Mouse (Mus musculus) mouse embryonic stem cell (cell line): ENCODE results near the gene Hnf1a.
"Not testable (repeated sequence)": the region's sequence is repeated elsewhere in the genome, so short reads cannot be mapped to it uniquely, and the experiment has no call there.

Source experiments
- in situ Hi-C, 2 experiments: fragments of 300-500 bp; cut with MboI; formaldehyde crosslinking; loops; 1 replicate in 1 of 2; 3 replicates in 1 of 2; pipeline ENCODE4 v1.14.3; 2019 to 2020; ENCODE audit warnings: low sequenced_read_pairs in 2 of 2, low pct_unique_long_range_greater_than_20kb in 1 of 2, mixed read lengths in 1 of 2; ENCODE audit not compliant: unreplicated experiment in 1 of 2

Hnf1a gene

GRCm38 (mm10) chr5:114917357-114917756 is 53.5 kb downstream of the Hnf1a start:
- in situ Hi-C loops, result not testable (repeated sequence)

DNA sequence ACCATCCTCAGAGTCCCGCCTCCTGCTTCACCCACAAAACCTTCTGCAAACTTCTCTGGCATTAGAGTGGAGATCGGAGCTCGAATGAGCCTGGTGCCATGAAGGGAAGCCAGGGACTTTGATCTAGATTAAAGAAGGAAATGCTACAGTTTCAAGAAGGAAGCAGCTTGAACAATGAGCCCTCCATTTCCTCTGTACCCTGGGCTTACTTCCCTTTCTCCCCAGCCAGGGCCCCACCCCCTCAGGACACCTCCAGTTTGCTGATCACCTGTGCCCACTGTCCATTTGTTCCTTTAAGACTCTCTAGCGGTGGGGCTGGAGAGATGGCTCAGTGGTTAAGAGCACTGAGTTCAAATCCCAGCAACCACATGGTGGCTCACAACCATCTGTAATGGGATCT is 54.1 kb downstream of the Hnf1a start:
- in situ Hi-C loops, result no loop called here

DNA sequence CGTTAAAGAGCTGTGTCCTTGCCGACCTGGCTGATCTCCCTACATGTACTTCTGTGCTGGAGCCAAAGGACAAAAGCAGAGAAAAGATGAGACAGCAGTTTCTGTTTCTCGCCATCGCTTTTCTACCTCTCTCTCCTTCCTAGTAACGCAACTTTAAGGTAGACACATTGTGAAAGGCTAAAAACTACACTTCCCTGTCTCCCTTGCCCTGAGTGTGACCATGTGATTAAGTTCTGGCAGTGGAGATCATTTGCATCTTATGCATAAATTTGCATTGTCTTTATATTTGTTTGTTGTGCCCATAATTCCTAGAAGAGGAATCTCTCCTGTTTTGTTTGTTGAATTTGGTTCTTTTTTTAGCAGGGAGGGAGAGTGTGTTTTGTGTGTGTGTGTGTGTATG is 55.0 kb downstream of the Hnf1a start:
- in situ Hi-C loops, result no loop called here

DNA sequence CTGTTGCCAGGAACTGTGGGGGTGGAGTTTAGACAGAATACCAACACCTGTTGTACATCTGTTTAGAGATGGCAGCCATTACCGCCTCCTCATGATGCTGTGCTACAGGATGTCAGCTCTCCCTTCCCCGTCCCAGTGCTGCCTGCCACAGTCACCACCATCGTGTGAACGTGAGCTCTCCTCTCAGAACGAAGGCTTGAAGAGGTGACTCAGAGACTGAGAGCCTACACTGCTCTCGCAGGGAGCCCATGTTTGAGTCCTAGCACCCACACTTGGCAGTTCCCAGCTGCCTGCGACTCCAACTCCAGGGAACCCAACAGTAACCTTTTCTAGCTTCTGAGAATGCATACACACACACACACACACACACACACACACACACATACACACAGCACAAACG is 56.0 kb downstream of the Hnf1a start:
- in situ Hi-C loops, result no loop called here

GRCm38 (mm10) chr5:114913686-114914085 is 57.2 kb downstream of the Hnf1a start:
- in situ Hi-C loops, result no loop called here

DNA sequence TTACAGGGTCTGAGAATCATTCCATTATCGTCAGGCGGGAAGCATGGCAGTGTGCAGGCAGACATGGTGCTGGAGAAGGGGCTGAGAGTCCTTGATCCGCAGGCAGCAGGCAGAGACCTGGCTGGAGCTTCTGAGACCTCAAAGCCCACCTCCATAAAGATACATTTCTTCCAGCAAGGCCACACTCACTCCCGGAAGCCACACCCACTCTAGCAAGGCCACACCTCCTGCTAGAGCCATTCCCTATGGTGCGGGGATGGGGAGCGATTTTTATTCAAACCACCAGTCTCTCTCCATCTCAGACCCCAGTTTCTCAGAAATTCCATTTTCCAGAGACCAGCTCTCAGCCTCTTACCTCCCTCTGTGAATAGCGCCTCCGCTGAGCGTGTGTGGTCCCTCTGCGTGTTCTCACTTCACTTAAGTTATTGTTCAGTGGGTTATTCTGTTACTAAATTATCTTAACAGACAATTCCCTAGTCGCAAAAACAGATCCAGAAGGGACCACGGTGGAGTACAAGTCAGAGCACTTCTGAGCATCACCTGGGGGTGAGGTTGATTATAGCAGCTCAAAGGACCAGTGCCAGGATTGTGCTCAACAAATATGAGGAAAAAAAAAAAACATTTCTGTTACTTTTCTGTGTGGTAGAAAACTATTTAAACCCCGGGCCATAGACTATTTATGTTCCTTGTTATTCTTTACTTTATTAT is 62.1 kb downstream of the Hnf1a start:
- in situ Hi-C loops, result no loop called here

DNA sequence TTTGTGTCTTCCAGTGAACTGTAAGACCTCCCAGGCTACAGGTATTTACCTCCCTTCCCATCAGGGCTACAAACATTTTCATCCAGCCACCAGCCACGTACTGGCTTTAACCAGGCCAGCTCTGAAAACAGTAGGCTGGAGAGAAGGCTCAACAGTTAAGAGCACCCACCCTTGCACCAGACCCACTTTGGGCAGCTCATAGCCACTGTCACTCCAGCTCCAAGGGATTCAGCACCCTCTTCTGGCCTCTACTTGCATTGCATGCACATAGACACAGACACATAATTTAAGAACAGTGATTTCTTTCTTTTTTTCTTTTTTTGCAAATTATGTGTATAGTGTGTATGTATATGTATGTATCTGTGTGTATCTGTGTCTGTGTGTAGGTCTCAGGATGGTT is 68.5 kb downstream of the Hnf1a start:
- in situ Hi-C loops, result no loop called here
